ENCODE assay signal across 8 mouse cellular contexts in the genomic region with DNA sequence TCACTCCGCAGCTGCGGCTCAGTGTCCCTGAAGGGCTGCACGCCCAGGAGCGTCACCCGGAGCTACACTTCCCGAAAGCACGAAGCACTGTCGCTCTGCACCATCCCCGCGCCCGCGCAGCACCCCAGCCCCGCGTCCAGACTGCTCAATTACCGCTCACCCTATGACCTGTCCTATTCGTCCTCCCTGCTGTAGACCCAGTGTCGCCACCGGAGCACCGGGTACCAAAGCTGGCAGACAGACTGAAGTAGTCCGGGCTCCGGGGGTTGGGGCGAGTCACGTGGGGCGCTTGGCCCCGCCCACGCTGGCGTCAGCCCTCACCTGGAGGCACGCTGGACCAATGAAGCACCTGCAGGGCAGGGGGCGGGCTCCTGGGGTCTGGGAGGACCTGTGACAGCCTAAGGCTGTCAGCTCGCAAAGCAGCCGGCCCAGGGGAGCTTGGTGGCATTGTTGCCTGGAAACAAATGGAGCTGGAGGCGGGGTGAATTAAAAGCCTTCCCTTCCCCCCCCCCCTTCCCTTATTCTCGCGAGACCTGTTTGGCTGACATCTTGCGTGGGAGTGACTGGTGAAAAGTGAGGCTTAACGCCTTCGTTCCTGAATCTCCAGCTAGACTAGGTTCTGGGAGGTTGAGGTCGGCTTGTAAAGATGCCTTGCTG. TPM values are rescaled to one million over a fixed set of nuclear protein-coding genes. Genes with fewer than 3 reads are reported as not detected.
A peak's percentile ranks its signal among the peaks of the same experiment; 100 is the strongest.
DNase-seq lines count a peak whose midpoint lies in the region; ATAC-seq and TF ChIP-seq lines count a peak whose summit lies in the region.

A gene (minus strand): TSS at position 239 of the 657 bp plus-strand sequence.

- TF ChIP-seq CTCF in E14TG2a.4 (conservative IDR thresholded peaks at IDR 0.05; ENCODE audit: low read length), result no peak

- WGBS in forebrain, embryonic 13.5 days, result under 1% methylated on average over 35 of the region's 38 CpGs
- WGBS in neural tube, embryonic 15.5 days, result under 1% methylated on average over 37 of the region's 38 CpGs

- intact Hi-C loops in heart, postnatal 14 days (cut with DNase I), result loop anchor here (2.0 kb wide), 1 partner anchor 69 kb away; no protein-coding TSS in a partner anchor

- peaks cover 26% of the 10 kb centered on the region for H3K4me1 ChIP-seq in E14TG2a.4 (replicated peaks; ENCODE audit: low read depth, low read length)
- peaks cover 18% of the 10 kb centered on the region for H3K4me1 ChIP-seq in forebrain, embryonic 13.5 days
- peaks cover 31% of the 10 kb centered on the region for H3K4me1 ChIP-seq in neural tube, embryonic 15.5 days

- peak within 1 kb of the TSS; percentile 78 for H3K27ac ChIP-seq in forebrain, embryonic 13.5 days
- peak within 1 kb of the TSS; percentile 90 for H3K27ac ChIP-seq in neural tube, embryonic 15.5 days (replicated peaks)

- H3K27me3 ChIP-seq in E14TG2a.4 (ENCODE audit: insufficient read depth, low read length), result peaks cover 22% of the 10 kb centered on the region
- no peaks in the 10 kb centered on the region for H3K27me3 ChIP-seq in forebrain, embryonic 13.5 days
- H3K27me3 ChIP-seq in neural tube, embryonic 15.5 days (replicated peaks), result no peaks in the 10 kb centered on the region

- H3K4me3 ChIP-seq in E14TG2a.4 (replicated peaks; ENCODE audit: low read length), result peak within 1 kb of the TSS; percentile 95
- peak within 1 kb of the TSS; percentile 87 for H3K4me3 ChIP-seq in forebrain, embryonic 13.5 days
- H3K4me3 ChIP-seq in neural tube, embryonic 15.5 days (replicated peaks), result peak within 1 kb of the TSS; percentile 79

- peak; percentile 92 for ATAC-seq in forebrain, embryonic 13.5 days
- ATAC-seq in neural tube, embryonic 15.5 days (ENCODE audit: low FRiP score), result peak; percentile 93

- peak within 1 kb of the TSS; percentile 96 for H3K9ac ChIP-seq in forebrain, embryonic 13.5 days
- peak within 1 kb of the TSS; percentile 95 for H3K9ac ChIP-seq in neural tube, embryonic 15.5 days (replicated peaks)

- DNase-seq in c-Kit-positive CD71-positive TER-119-positive erythroid progenitor cells, embryonic 14.5 days (ENCODE audit: low spot score), result peak; percentile 90
- DNase-seq in heart, postnatal 14 days, result peak; percentile 91 to 93
- DNase-seq in layer of hippocampus, adult 11-12 months (ENCODE audit: low spot score), result peak; percentile 95
- DNase-seq in lung, adult 18-20 months, result peak; percentile 97
- DNase-seq in testis, postnatal 14 days (ENCODE audit: low spot score), result peak; percentile 92

- peaks cover 16% of the 10 kb centered on the region for H3K36me3 ChIP-seq in E14TG2a.4 (ENCODE audit: insufficient read depth, low read length)
- peaks cover 10% of the 10 kb centered on the region; the same call in 1 of the 2 replicates for H3K36me3 ChIP-seq in forebrain, embryonic 13.5 days (ENCODE audit: poor library complexity, severe bottlenecking)
- H3K36me3 ChIP-seq in neural tube, embryonic 15.5 days, result peaks cover 10% of the 10 kb centered on the region

- peak within 1 kb of the TSS; percentile 86 for H3K4me2 ChIP-seq in forebrain, embryonic 13.5 days
- peak within 1 kb of the TSS; percentile 94 for H3K4me2 ChIP-seq in neural tube, embryonic 15.5 days

- no peaks in the 10 kb centered on the region for H3K9me3 ChIP-seq in E14TG2a.4 (ENCODE audit: low read length)
- no peaks in the 10 kb centered on the region for H3K9me3 ChIP-seq in forebrain, embryonic 13.5 days (replicated peaks)
- no peaks in the 10 kb centered on the region for H3K9me3 ChIP-seq in neural tube, embryonic 15.5 days (replicated peaks)

RNA-seq across cellular contexts. Expression of the gene that starts here (rescaled TPM):
- not detected in 2 replicates for polyA plus RNA-seq in forebrain, embryonic 13.5 days (2015; fragmentation: Nextera tagmentation; extraction: Ambion mirVana)
- not detected for total RNA-seq in heart, postnatal 14 days (2021)
- polyA plus RNA-seq in neural tube, embryonic 15.5 days (2015; fragmentation: Nextera tagmentation; extraction: Ambion mirVana), result not detected in 2 replicates

Comparison
In these comparisons a context has a peak if more than half of its experiments do, and no peak if none do; other contexts are left out.
1. Peak in every context shown above with its lines: DNase-seq, ATAC-seq, H3K4me3 ChIP-seq and H3K27ac ChIP-seq.
2. Peak in ATAC-seq, H3K4me3 ChIP-seq, H3K27ac ChIP-seq, H3K9ac ChIP-seq and H3K4me2 ChIP-seq in forebrain, embryonic 13.5 days; RNA of the gene not detected or under 1 TPM.
3. Peak in DNase-seq in heart, postnatal 14 days; RNA of the gene not detected or under 1 TPM.
4. Peak in ATAC-seq, H3K4me3 ChIP-seq, H3K27ac ChIP-seq, H3K9ac ChIP-seq and H3K4me2 ChIP-seq in neural tube, embryonic 15.5 days; RNA of the gene not detected or under 1 TPM.